Mouse (Mus musculus): ENCODE data around the gene B2m.

DNA sequence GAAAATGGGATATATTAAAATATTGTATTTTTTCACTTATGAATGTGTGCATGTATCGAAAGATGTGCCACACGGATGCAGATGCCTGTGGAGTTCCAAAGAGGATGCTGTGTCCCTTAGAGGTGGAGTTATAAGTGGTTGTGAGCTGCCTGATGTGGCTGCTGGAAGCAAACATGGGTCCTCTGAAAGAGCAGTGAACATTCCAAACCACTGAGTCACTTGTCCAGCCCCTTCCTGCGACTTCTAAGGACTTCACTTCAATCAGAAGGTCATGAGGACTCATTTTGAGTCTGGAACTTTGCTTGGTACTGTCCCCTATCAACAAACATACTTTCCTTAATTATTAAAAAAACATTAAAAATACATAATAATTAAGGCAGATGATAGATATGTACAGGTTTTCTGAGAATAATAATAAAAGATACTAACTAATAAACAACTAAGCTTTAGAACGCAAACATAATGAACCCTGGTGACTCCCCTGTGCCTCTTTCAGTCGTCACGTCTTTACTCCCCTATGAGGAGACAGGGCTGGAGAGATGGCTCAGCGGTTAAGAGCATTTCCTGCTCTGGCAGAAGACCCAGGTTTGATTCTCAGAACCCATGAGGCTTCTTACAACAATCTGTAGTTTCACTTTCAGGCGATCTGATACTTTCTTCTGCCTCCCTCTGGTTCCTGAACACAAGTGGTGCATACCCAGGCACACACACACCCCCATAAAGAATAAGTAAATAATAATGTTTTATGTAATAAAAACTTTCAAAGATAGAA lies 32.8 kb downstream of the B2m start:
- TF ChIP-seq CTCF (IDR thresholded peaks at IDR 0.05; ENCODE audit: low read depth, low read length), result no peak
- TF ChIP-seq POLR2A (IDR thresholded peaks at IDR 0.05; ENCODE audit: insufficient read depth, low read length), result no peak

All from ES-Bruce4 (cell line).